Mouse (Mus musculus) spleen, adult 2 months (tissue): ENCODE results near the gene Ttk.

Experiments used
- CTCF ChIP-seq: fragments of 200-500 bp; IDR thresholded peaks from 2 replicates; pipeline ENCODE4 v1.5.1; 2011; ENCODE audit warnings: mild to moderate bottlenecking, inconsistent platforms; ENCODE audit not compliant: insufficient read depth, insufficient read length, insufficient replicate concordance; ENCODE audit errors: extremely low read depth
- POLR2A ChIP-seq: fragments of 200-500 bp; IDR thresholded peaks from 2 replicates; pipeline ENCODE4 v1.6.1; 2011; ENCODE audit warnings: low read depth, low read length, inconsistent platforms

- no peak for TF ChIP-seq CTCF
- no peak for TF ChIP-seq POLR2A
Measured at GRCm38 (mm10) chr9:83834748-83835313, 342 bp downstream of the Ttk start.
